Mouse (Mus musculus): ENCODE data around the gene Grk4.

Gene Grk4

DNA sequence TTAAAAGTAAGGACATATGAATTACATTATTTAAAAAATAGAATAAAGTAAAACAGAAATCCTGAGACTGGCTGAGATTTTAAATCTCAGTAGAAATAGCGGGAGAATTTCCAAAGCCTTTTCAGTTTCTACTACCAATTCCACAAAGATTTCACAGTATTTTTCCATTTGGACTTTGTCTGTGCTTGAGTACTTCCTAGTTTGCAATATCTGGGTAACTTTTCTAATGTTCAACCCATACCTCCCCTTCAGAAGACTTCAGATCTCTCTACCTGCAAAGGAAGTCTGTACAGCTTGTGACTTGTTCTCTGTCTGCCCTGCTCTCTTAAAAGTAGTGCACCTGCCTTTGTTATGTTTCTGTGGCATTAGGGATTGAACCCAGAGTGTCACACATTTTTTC lies 48.3 kb downstream of the Grk4 start:
- 98% methylated on average over 1 of the region's 1 CpGs for WGBS

DNA sequence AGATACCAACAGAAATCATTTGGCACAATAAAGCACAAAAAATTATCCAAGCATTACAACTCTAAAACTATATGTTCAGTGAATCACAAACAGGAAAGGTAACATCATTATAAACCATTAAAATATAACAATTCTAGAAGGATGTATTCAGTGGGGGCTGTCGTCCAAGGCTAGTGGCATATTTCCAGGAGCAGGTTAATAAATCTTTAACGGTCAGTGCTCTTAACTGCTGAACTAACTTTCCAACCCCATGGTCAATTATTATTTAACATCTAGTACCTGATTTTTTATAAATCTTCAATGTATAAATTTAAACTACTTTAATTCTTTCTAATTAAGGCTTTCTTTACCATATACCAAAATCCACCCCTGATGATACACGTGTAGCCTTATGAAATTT lies 54.2 kb downstream of the Grk4 start:
- WGBS = 85% methylated on average over 3 of the region's 3 CpGs

DNA sequence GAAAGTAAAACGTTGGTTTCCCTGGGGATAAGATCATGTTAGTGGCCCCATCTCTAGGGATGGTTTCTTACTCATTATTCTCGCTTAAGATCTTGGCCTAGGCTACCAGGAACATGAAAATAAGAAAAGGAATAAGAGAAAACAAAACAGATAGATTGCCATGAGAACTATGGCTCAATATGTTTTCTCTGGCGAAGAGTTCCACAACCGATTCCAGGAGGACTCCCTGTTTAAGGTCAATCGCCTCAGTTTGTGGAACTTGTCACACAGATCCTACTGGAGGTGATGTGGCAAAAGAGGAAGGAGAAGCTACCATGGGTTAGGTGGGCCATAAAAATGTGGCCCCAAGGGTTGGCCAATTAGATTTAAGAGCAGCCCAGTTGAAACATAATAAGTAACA lies 54.6 kb downstream of the Grk4 start:
- WGBS = 90% methylated on average over 5 of the region's 5 CpGs

DNA sequence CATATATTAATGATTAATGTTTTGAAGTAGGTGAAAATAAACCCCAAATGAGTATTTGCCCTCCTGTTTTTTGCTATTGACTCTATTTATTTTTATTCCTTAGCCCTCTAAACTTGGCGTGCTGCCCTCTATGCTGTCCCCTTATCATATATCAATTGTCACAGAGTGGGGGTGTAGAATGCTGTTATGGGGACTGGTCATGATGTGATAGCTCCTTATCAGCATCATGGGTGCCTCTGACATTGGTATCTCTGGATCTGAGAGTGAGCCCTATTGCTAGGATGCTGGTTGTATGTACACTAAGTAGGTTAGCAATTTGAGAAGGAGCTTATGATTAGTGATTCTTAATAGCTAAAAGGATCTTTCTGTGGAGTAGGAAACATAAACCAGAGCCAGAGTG lies 70.1 kb downstream of the Grk4 start:
- 75% methylated on average over 1 of the region's 1 CpGs for WGBS

DNA sequence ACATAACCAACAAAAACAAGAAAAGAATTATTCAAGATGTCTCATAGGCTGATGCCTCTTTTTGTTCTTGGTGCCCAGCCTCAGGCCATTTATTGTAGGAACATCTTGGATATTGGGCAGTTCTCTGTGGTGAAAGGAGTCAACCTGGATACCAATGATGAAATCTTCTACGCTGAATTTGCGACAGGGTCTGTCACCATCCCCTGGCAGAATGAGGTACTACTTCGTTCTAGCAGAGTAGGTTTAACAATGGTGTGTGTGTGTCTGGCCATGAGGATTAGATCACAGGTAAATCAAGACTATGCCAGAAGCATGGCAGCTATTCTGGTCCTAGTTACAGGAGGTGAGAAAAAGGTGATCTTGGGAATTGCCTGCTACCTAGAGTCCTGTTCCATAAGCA lies 91.3 kb downstream of the Grk4 start:
- 65% methylated on average over 3 of the region's 3 CpGs for WGBS

DNA sequence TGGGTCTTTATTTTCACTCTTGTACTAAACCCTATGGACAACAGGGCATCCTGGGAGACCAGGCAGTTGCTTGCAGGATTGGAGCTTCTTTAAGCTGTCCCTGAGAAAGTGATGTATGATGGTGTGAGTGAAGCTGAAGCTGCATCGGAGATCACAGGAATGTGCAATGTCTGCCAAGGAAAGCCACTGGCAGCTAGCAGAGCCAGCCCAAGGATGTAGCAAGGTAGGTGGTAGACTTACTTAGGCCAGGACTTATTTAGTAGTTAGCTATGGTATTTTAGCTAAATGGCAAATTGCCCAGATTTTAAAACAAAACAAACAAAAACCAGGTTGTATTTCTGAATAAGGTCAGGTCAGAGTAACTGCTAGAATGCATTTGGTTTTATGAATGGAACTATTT lies 98.6 kb downstream of the Grk4 start:
- WGBS = 72% methylated on average over 1 of the region's 1 CpGs

DNA sequence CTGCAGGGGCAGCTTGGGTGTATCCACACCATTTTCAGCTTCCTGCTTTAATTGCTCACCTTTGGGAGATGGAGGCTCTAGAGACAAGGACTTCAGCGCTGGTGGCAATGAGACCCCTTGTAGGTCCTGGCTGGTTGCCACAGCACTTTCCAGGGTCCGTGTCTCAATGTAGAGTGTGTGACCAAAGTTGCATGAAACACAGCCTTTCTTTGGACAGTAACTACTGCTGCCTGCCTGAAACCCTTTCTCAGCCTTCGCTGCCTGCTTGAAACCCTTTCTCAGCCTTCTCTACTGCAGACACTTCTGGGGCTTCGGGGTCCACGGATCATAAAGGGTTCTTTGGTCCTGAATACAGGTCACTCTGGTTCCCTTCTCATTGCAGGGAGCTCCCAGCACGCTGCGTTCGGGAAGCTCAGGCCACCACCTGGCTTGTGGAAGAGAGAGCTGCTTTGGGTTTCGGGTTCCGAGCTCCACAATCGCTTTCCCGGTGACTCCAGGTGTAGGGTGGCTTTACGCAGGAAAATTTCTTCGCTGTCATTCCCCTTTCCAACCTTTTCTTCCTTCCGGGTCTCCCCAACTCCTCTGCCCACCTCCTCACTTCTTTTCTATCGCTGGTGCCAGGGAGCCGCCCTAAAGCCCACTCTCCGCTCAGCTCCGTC lies 100.8 kb downstream of the Grk4 start:
- under 1% methylated on average over 19 of the region's 19 CpGs for WGBS

DNA sequence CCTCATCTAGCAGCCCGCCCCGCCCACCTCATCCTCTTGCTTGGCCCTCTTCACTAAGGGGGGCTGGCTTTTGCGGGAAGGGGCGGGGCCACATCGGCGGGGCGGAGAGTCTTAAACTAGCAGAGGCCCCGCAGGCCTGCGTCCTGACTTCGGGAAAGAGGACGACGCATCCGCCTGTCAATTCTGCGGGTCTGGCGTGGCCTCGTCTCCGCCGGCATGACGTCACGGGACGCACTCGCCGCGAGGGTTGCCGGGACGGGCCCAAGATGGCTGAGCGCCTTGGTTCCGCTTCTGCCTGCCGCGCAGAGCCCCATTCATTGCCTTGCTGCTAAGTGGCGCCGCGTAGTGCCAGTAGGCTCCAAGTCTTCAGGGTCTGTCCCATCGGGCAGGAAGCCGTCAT lies 101.3 kb downstream of the Grk4 start, which contains the start of gene Htt:
TSS of gene Htt (plus strand) at position 232 of the 400 bp plus-strand sequence.
- WGBS = under 1% methylated on average over 35 of the region's 35 CpGs

DNA sequence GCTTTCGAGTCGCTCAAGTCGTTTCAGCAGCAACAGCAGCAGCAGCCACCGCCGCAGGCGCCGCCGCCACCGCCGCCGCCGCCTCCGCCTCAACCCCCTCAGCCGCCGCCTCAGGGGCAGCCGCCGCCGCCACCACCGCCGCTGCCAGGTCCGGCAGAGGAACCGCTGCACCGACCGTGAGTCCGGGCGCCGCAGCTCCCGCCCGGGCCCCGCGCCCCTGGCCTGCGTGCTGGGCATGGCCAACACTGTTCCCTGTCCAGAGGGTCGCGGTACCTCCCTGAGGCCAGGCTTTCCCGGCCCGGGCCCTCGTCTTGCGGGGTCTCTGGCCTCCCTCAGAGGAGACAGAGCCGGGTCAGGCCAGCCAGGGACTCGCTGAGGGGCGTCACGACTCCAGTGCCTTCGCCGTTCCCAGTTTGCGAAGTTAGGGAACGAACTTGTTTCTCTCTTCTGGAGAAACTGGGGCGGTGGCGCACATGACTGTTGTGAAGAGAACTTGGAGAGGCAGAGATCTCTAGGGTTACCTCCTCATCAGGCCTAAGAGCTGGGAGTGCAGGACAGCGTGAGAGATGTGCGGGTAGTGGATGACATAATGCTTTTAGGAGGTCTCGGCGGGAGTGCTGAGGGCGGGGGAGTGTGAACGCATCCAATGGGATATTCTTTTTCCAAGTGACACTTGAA lies 101.9 kb downstream of the Grk4 start:
- WGBS = under 1% methylated on average over 54 of the region's 54 CpGs

DNA sequence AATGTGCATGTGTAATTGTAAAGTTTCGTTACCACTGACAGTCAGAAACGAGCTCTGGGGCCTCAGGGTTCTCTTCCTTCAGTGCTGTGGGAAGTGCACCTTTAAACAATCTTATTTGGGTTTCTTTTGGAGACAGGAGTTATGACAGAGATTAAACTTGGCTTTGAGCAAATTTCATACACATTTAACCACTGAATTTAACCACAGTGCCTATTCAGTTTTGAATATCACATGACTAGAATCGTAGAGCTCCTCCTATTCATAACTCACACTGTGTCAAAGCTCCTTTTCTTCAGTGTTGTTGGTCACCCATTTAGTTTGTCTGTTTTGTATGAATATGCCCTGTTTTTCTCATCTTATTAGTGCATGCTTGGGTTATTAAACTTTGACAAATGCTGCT lies 111.6 kb downstream of the Grk4 start:
- 81% methylated on average over 3 of the region's 3 CpGs for WGBS

DNA sequence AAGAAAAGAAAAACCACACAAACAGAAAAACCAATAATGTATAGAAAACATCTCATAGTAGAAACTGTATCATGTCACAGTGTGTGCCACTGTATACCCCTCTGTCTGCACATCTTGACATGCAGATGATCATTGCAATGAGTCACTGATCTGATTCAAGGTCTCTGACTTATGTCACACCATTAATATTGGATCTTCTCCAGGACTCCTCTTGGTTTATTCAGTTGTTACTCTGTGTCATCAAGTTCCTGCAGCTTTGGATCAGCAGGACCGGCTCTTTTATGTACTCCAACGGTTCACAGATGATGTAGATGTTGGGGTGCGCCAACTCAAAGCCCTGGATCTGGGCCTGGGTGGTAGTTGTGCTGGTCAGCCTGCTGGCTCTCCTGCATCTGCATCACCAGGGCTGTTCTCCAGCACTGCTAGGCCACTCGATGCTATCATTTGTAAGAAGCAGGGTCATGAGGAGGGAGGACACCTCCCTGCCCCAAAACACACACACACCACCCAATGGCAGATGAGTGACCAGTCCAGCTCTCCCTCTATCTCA lies 112.6 kb downstream of the Grk4 start:
- 73% methylated on average over 4 of the region's 4 CpGs for WGBS

DNA sequence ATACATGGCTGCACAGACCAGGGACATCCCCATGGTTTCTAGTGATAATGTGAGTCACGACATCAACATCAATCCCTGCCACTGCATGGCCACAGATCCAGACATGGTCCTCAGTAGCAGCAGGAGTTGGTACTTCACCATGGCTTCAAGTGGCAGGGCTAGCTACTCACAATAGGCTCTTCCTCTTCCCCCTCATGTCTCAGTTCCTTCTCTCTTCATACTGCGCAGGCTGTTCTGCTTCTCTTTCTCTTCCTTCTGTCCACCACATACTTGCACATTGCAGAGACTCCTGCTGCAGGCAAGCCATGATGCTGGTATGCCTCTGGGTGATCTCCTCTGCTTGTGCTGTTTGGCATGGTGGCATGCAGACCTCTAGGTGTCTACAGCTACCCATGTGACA lies 113.2 kb downstream of the Grk4 start:
- 95% methylated on average over 2 of the region's 2 CpGs for WGBS

DNA sequence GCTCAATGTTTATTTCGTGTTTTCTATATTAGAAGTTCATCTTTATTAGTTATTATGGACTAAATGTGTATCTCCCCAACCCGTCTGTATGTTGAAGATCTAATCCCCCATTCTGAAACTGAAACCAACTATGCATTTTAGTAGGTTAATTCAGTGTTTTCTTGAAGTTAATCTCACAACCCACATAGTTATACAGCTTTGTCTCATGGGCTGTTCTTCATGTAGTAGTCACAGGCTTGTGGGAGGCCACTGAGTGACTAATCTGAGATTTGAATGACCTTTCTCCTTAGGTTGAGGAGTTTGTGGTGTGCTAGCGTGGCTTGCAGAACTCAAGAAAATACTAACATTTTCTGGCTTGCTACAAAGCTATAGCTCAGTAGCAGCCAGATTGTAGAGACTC lies 124.8 kb downstream of the Grk4 start:
- WGBS = 80% methylated on average over 3 of the region's 3 CpGs

DNA sequence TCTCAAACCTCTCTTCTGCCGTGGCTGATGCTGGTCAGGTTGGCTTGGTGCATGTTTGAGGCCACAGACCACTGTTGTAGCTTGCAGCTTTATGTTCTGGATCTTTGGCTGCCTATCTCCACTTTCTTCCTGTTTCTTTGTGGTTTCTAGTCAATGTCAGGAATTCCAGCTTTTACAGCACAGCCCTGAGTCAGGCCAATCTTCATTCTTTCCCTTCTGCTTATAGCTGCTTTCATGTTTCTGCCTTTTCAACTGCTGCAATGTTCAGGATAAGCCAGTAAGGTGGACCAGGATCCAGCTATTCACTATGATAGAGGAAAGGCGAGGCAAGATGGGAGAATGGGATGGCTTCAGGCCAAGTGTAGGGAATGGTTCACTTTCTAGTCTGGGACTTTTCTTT lies 131.0 kb downstream of the Grk4 start:
- 87% methylated on average over 2 of the region's 2 CpGs for WGBS

DNA sequence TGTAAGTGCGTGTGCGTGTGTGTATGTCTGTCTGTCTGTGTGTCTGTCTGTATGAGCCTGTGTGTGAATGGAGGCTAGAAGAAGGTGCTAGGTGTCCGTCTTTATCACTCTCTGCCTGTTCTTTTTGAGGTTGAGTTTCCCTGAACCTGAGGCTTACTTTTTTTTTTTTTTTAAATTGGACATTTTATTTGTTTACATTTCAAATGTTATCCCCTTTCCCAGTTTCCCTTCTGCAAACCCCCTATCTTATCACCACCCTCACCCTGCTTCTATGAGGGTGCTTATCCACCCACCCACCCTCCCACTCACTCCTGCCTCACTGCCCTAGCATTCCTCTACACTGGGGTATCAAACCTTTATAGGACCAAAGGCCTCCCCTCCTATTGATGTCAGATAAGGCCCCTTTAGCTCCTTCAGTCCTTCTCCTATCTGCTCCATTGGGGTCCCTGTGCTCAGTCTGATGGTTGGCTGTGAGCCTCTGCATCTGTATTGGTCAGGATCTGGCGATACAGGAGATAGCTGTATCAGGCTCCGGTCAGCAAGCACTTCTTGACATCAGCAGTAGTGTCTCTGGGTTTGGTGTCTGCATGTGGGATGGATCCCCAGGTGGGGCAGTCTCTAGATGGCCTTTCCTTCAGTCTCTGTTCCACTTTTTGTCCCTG lies 140.2 kb downstream of the Grk4 start:
- WGBS = 97% methylated on average over 5 of the region's 5 CpGs
